8 mouse cellular contexts compared by ENCODE assay signal in the genomic region with DNA sequence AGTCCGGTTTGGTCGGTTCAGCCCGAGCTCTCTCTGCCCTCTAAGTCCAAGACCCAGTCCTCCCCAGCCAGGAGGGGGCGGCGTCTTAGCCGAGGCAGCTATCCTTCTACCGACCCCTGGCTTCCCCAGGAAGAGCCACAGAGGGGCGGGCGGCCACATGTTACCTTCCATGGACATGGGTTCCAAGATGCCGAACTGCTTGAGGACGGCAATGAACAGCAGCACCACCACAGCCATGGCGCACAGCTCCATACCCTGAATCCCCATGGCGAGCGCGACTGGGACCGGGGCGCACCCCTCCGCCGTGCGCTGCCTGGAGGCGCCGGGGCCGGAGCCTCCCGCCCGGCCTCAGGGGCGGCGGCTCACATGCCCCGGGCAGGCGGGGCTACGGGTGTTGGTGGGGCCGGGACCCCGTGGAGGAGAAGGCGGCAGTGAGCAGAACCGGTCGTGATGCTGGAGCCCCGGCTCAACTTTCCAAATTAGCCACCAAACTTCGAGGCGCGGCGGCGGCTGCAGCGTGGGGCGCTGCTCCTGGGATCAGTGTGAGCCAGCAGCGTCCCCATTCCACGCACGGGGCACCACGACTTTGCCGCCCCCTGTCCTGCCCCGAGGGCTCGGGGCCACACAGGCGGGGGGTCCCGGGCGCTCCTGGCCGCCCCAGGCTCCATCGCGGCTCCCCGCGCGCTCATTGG. TPM values are rescaled to one million over a fixed set of nuclear protein-coding genes. Genes with fewer than 3 reads are reported as not detected.
A peak's percentile ranks its signal among the peaks of the same experiment; 100 is the strongest.
DNase-seq lines count a peak whose midpoint lies in the region; ATAC-seq and TF ChIP-seq lines count a peak whose summit lies in the region.

No protein-coding gene starts in this region.

- under 1% methylated on average over 58 of the region's 59 CpGs for WGBS in forebrain, embryonic 14.5 days
- 3% methylated on average over 54 of the region's 59 CpGs for WGBS in midbrain, postnatal 0 days

- H3K4me2 ChIP-seq in forebrain, embryonic 14.5 days (ENCODE audit: low read length) = peak overlapping the region; percentile 60
- H3K4me2 ChIP-seq in midbrain, postnatal 0 days (ENCODE audit: low read depth, low read length, poor library complexity, severe bottlenecking) = peak overlapping the region; percentile 62

- DNase-seq in ovary, postnatal 36 days (ENCODE audit: low spot score) = peak; percentile 48
- no peak for DNase-seq in ovary, adult 18-20 months (ENCODE audit: low spot score)
- DNase-seq in forebrain, embryonic 14.5 days (ENCODE audit: low spot score) = no peak
- DNase-seq in kidney, postnatal 25 days = peak; percentile 12 to 49
- no peak for DNase-seq in midbrain, postnatal 0 days (ENCODE audit: low spot score)
- DNase-seq in layer of hippocampus, adult 11-12 months (ENCODE audit: low spot score) = no peak
- no peak for DNase-seq in frontal cortex, postnatal 14 days (ENCODE audit: low spot score in 2 of 2)
- DNase-seq in right cerebral cortex, postnatal 10 days (ENCODE audit: low spot score in 2 of 2) = no peak

- H3K4me1 ChIP-seq in forebrain, embryonic 14.5 days (ENCODE audit: control insufficient read depth, insufficient read depth, low read length) = peaks cover 17% of the 10 kb centered on the region
- H3K4me1 ChIP-seq in midbrain, postnatal 0 days (ENCODE audit: insufficient read depth, low read length) = peaks cover 13% of the 10 kb centered on the region; the same call in 1 of the 2 replicates

- TF ChIP-seq CTCF in midbrain, postnatal 0 days (IDR thresholded peaks at IDR 0.05) = peak; percentile 18; the same call in 1 of the 2 replicates

- peak overlapping the region; percentile 32 for H3K4me3 ChIP-seq in forebrain, embryonic 14.5 days (ENCODE audit: low read depth, low read length)
- peak overlapping the region; percentile 32 for H3K4me3 ChIP-seq in midbrain, postnatal 0 days (ENCODE audit: low read depth, low read length)

- H3K9me3 ChIP-seq in forebrain, embryonic 14.5 days (replicated peaks; ENCODE audit: control insufficient read depth, low read length) = no peaks in the 10 kb centered on the region
- H3K9me3 ChIP-seq in midbrain, postnatal 0 days (ENCODE audit: low read length) = no peaks in the 10 kb centered on the region

- H3K9ac ChIP-seq in forebrain, embryonic 14.5 days (ENCODE audit: low read length) = peak overlapping the region; percentile 41; the same call in 1 of the 2 replicates
- 0 out of 2 replicates have a peak overlapping the region, but pooled peaks have one; percentile 13 for H3K9ac ChIP-seq in midbrain, postnatal 0 days (replicated peaks; ENCODE audit: low read length, poor library complexity, severe bottlenecking)

- H3K36me3 ChIP-seq in forebrain, embryonic 14.5 days (ENCODE audit: control insufficient read depth, insufficient read depth, low read length) = no peaks in the 10 kb centered on the region
- H3K36me3 ChIP-seq in midbrain, postnatal 0 days (ENCODE audit: insufficient read depth, low read length) = no peaks in the 10 kb centered on the region

- H3K27ac ChIP-seq in forebrain, embryonic 14.5 days (ENCODE audit: low read depth, low read length) = no peak overlapping the region
- no peak overlapping the region for H3K27ac ChIP-seq in midbrain, postnatal 0 days (ENCODE audit: low read depth, low read length)

- peak; percentile 24 for ATAC-seq in forebrain, embryonic 14.5 days
- ATAC-seq in midbrain, postnatal 0 days (ENCODE audit: low FRiP score) = no peak

- peaks cover 51% of the 10 kb centered on the region for H3K27me3 ChIP-seq in forebrain, embryonic 14.5 days (replicated peaks; ENCODE audit: control insufficient read depth, insufficient read depth, low read length)
- peaks cover 57% of the 10 kb centered on the region for H3K27me3 ChIP-seq in midbrain, postnatal 0 days (ENCODE audit: insufficient read depth, low read length)

RNA-seq across cellular contexts. Expression of gene Fahd2a, which starts 37.6 kb away (rescaled TPM):
- polyA plus RNA-seq in forebrain, embryonic 14.5 days (2014; fragmentation: Nextera tagmentation; extraction: Ambion mirVana) = 32.1 and 32.8 TPM in 2 replicates
- total RNA-seq in midbrain, postnatal 0 days (2014; rRNA removed) = 25.1 and 32.4 TPM in 2 replicates
- 27.3 and 29.2 TPM in 2 replicates for polyA plus RNA-seq in midbrain, postnatal 0 days (2015; fragmentation: Nextera tagmentation; extraction: Ambion mirVana)

RNA-seq across cellular contexts. Expression of gene Kcnip3, which starts 39.9 kb away (rescaled TPM):
- 13.8 and 15.1 TPM in 2 replicates for polyA plus RNA-seq in forebrain, embryonic 14.5 days (2014; fragmentation: Nextera tagmentation; extraction: Ambion mirVana)
- total RNA-seq in midbrain, postnatal 0 days (2014; rRNA removed) = 24.6 and 33.2 TPM in 2 replicates
- 14.2 and 17.1 TPM in 2 replicates for polyA plus RNA-seq in midbrain, postnatal 0 days (2015; fragmentation: Nextera tagmentation; extraction: Ambion mirVana)

RNA-seq across cellular contexts. Expression of gene Gpat2, which starts 57.0 kb away (rescaled TPM):
- 0.21 TPM in 1 of 2 replicates, not detected in the other for polyA plus RNA-seq in forebrain, embryonic 14.5 days (2014; fragmentation: Nextera tagmentation; extraction: Ambion mirVana)
- 0.09 and 0.55 TPM in 2 replicates for total RNA-seq in midbrain, postnatal 0 days (2014; rRNA removed)
- 0.16 and 0.23 TPM in 2 replicates for polyA plus RNA-seq in midbrain, postnatal 0 days (2015; fragmentation: Nextera tagmentation; extraction: Ambion mirVana)

RNA-seq across cellular contexts. Expression of gene Prom2, which starts 59.3 kb away (rescaled TPM):
- polyA plus RNA-seq in forebrain, embryonic 14.5 days (2014; fragmentation: Nextera tagmentation; extraction: Ambion mirVana) = 0.04 TPM in 1 of 2 replicates, not detected in the other
- 0.44 TPM in 1 of 2 replicates, not detected in the other for total RNA-seq in midbrain, postnatal 0 days (2014; rRNA removed)
- 0.06 and 0.09 TPM in 2 replicates for polyA plus RNA-seq in midbrain, postnatal 0 days (2015; fragmentation: Nextera tagmentation; extraction: Ambion mirVana)

Comparison
In these comparisons a context has a peak if more than half of its experiments do, and no peak if none do; other contexts are left out.
1. DNase-seq: peak in ovary, postnatal 36 days (single experiment) and kidney, postnatal 25 days (2 of 2); none in ovary, adult 18-20 months (single experiment), forebrain, embryonic 14.5 days (single experiment), midbrain, postnatal 0 days (single experiment), layer of hippocampus, adult 11-12 months (single experiment), frontal cortex, postnatal 14 days (0 of 2) and right cerebral cortex, postnatal 10 days (0 of 2).